Mouse (Mus musculus) layer of hippocampus, postnatal 36 days (tissue): ENCODE measurements around the gene Slc36a2. TPM values are rescaled to one million over a fixed set of nuclear protein-coding genes. Genes with fewer than 3 reads are reported as not detected.

Experiments used
- DNase-seq, 2 experiments: peaks; one replicate each; pipeline ENCODE4 v3.0.0; 2022
- total RNA-seq, 2 experiments: library from RNA; stranded (reverse); gene quantifications; 2 replicates each; pipeline ENCODE4 v1.2.3; 2021

The Slc36a2 gene
- total RNA-seq: under 1 TPM in 1 of 2 experiments, not detected in 1; 0.15 TPM

DNA sequence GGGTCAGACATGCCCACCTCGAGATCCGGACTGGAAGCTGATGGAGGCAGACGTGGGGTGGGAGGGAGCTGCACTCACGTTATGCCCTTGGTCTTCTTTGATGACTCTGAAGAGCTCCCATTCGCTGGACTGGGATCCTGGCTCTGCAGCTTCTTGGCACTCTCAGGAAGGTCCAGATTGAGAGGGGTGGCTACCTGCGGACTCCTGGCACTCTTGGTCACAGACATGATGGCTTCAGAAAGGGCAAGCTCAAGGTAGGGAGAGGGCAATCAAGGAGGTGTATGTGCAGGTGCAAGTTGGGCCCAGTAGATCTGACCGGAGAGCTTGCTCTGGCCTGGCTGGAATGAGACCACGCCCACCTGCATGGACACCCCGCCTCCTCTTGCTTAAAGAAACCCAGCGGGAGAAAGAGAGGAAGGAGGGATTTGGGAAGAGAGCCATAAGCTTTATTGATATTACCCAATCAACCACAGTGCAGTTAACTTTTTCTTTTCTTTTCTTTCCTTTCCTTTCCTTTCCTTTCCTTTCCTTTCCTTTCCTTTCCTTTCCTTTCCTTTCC is at the start of gene Slc36a2:
TSS of gene Slc36a2 (minus strand) at position 345 of the 559 bp plus-strand sequence.
- DNase-seq: no peak

DNA sequence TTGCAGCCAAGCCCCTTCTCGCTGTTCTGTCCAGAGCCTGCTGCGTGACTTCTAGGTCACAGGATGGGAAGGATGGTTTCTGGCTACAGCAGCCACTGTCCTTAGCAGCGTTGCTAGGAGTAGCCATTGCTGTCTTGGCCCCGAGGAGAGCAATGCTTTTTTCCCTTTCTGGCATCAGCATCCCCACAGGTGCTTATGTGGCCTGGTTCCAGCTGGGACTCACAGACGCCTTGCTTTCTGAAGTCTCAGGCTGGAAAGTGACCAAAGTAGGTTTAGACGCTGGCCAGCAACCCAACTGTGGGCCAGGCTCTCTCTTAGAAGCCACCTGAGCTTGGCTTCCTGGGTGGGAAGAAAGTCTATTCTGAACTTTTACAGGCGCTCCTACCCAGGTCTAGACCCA is 49.4 kb upstream of the Slc36a2 start:
- DNase-seq: no peak

DNA sequence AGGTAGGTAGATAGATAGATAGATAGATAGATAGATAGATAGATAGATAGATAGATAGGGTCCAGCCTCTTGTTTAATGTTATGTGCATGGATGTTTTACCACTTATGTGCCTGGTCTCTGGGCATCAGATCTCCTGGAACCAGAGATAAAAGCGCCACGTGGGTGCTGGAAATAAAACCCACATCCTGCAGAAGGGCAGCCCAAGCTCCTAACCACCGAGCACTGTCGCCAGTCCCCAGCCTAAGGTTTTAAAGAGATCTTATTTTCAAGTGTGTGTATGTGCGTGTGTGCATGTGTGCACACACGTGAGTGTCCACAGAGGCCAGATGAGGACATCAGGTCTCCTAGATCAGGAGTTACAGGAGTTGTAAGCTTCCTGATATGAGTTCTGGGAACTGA is 46.2 kb upstream of the Slc36a2 start:
- no peak for DNase-seq

DNA sequence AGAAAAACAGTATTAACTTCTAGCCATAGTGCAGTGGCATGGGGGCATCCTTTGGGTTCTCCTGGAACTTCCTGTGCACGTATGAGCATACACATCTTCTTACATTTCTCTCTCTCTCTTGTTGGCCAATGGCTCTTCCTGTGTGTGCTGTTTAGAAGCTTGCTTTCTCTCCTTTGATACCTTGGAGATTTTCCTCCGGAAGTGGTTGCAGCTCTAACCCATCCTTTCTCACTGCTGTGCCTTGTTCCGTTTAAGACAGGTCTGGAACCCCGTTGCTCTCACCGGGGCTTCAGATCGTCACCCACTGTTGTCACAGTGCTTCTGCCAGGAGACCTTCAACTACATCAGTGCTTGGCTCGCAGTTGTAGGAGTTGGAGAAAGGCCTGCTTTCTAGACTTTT is 36.4 kb upstream of the Slc36a2 start:
- no peak for DNase-seq

DNA sequence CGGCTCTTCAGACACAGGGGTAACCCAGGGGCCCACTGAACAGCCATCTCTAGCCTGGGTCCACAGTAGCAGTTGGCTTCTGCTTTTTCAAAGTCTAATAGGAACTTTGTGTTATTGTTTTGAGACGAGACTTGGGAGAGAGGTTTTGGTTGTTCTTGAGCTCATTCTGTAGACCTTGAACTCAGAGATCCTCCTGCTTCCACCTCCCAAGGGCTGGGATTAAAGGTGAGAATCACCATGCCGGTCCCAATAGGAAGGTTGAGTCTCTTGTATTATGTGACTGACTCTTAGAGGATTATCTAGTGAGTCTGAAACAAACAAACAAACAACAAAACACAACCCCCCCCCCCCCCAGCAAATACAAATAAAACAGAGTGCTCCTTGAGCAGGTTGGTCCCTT is 33.6 kb upstream of the Slc36a2 start:
- no peak for DNase-seq

DNA sequence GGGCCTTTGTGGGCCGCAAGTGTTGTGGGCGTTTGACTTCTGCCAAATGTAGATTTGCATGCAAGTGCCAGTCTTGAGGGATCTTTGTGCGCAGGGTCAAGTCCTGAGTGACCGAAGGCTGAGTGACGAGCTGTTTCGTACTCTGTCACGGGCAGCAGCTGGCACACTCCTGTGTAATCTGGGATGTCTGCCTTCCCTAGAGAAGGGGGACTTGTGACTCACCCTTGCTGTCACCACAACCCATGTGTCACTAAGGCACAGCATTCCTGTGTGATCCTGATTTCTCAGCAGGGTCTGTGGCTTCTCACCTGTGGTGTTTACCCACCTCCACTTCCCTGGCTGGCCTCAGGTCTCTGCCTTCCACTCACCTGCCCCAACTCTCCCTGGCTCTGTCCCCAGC is 33.0 kb upstream of the Slc36a2 start:
- DNase-seq: no peak

DNA sequence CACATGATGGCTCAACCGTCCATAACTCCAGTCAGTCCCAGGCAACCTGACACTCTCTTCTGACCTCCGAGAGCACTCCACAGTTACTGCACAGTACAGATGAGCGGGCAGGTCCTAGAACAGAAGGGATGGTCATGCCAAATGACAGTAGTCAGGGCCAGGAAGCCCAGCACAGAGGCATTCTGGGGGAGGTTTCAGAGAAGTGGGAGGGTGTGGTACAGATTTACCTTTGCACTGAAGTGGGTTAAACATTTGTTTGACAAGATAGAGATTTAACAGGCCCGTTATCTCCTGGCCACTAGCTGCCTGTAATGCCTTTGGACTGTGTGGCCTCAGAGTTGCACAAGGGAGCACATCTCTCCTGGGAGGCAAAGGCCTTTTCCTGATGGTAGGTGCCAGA is 32.5 kb upstream of the Slc36a2 start:
- DNase-seq: no peak

DNA sequence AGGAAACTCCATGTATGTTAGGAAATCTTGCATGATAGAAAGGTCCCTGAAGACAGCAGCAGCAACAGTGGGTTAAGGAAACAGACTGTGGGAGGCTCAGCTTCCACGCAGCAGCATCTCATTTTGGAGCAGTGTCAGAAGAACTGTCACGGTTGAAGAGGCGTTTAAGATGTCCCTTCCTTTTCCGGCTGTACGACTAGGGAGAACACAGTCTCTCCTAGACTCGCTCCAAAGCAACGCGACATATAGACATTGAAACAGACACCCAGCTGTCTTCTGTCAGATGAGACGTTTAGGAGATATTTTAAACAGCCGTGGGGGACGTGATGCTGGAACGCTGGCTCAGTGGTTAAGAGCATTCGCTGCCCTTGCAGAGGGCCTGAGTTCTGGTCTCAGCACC is 32.0 kb upstream of the Slc36a2 start:
- peak in 1 of 2 experiments; percentile 18 for DNase-seq

DNA sequence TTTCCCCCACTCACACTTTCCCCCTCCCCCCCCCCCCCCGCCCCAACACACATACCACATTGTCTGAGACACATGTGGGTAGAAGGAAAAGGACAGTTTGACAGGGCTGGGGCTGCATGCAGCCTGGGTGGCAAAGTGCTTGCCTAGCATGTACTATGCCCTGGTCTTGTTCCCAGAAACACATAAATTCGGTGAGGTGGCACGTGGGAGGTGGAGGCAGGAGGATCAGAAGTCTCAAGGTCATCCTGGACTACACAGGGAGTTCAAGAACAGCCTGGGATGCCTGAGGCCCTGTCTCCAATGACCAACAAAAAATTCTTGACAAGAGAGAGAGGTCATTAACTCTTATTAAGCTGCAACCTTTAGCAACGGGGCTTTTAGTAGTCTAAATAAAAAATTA is 31.2 kb upstream of the Slc36a2 start:
- DNase-seq: no peak

DNA sequence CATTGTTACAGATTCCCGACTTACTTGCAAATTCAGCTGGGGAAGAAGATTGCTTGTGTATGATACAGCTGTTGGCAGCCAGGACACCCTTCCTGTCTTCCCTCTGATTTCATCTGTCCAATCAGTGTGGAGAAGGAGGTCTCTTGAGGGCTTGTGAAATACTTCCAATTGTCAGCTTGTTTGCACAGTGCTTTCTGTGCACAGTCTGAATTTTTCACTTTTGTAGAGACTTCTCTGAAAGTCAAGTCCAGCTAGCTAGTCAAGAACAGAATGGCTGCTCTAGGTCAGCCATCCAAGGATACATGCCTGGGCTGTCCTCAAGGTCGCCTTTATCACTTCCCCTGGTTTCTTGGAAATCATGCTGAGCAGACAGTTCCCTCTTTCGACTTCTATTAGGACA is 30.1 kb upstream of the Slc36a2 start:
- DNase-seq: no peak

DNA sequence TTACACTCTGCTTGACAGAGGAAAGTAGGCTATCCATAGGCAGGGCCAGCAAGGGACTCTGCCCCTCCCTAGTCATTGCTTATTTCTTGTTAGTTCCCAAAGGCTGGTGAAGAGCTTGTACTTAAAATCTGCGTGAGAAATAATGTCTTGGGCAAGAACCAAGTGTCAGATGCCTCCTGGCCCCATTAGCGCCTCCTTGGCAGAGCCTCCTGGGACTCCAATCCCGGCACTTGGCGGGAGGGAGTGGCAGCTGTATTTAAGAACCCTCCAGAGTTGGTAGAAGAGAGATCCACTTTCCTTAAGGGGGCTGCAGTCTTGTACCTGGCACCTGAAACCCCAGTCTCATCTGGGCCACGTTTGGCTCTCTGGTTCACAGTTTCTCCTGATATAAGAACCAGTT is 29.3 kb upstream of the Slc36a2 start:
- no peak for DNase-seq

DNA sequence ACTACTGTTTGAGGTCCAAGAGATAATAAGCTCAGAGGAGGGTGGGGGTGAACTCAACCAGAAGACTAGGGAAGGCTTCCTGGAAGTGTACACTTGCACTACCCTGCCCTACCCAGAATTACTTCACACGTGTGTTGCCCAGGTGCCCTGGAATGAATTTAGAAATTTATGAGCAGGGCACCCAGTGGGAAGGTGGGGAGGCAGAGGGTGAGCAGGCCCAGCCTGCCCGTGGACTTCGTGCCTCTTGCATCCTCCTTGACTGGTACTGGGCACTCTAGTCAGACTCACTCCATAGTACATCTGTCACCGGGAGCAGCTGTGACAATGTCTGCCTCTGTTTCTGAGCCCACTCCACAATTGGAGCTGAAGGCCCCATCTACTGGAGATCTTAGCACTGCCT is 28.6 kb upstream of the Slc36a2 start:
- DNase-seq: no peak

DNA sequence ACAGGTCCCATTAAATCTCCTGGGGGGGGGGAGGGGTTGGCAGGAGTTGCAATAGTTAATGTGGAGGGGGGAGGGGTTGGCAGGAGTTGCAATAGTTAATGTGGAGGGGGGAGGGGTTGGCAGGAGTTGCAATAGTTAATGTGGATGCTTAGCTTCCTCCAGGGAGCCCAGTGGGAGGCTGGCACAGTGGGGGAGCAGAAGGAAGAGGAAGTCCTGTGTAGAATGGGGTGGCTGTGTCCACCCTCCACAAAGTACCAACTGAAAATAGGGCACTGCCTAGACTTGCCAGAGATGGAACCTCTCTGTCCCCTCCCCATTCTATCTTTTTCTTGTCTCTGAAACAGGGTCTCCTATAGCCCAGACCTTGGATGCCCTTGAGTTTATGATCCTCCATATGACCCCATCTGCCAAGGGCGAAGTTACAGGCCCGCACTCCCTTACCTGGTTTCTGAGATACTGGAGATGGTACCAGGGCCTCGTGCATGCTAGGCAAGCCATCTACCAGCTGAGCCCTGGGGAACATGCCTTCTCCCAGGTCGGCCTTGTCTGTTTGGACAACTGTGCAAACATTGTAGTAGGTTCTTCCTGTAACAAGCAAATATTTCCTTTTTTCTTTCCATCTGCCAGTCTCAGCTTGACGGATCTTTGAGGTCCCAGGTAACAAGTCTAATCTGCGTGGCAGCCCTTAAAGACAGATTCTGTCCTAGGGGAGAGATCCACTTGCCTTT is 24.9 kb upstream of the Slc36a2 start:
- DNase-seq: no peak

DNA sequence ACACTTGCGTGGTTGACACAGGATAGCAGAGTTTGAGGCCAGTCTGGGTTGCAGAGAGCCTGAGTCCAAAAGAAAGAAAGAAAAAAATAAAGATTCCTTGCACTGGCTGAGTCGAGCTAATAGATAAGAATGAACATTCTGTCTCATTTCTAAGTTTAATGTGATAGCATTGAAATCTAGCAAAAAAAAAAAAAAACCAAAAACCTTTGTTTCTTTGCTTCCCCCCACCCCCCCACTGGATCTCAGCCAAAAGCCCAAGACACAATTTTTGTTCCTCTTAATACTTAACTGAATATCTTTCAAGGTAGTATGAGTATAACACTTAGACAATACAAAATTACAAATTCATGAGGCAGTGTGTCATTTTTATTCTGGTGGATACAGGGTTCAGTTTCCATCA is 24.2 kb upstream of the Slc36a2 start:
- no peak for DNase-seq

DNA sequence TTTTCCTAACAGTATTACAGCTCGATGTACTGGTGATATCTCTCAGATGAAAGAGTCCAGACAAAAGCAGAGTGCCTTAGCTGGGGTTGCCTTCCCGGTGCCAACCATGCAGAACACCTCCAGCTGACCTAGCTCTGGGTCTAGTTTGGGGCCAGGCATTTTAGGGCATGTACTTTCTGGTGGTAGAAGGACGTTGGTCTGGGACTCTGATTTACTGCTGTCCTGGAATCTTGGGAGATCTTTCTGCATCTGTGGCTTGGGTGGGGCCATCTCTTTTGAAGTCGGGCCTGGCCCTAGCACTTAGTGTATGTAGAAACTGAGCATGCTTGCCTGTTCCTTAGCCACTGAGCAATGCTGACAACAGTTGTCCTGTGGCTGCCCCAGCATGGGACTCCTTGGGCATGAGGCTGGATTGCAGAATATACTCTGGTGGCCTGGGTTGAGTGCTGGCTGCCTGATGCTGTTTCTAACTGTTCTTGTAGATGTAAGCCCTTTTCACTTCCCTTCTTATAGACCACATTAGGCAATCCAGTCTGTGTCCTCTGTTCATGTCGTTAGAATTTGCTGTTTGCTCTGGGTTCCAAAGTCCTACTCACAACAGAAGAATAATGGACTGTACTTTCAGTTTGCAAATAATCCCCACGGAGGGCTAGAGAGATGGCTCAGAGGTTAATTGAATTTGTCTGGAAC is 23.3 kb upstream of the Slc36a2 start:
- no peak for DNase-seq

DNA sequence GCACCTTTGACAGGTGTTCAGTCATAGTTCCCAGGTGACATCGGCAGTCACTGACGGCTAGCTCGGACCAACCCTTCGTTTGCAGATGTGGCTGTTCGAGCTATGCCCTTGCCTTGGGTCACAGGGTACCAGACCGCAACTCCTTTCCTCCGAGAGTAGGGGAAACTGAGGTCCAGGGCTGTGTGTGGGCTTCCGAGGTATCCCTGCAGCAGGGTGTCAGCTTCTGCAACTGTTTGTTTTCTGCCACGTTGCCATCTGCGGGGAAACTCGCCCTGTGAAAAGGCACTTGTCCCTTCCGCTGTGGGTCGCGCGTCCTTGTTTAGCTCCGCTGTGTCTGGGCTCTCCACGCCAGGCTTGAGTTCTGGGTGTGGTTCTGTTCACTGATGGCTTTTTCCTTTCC is 19.7 kb upstream of the Slc36a2 start:
- DNase-seq: peak; percentile 26 to 28

DNA sequence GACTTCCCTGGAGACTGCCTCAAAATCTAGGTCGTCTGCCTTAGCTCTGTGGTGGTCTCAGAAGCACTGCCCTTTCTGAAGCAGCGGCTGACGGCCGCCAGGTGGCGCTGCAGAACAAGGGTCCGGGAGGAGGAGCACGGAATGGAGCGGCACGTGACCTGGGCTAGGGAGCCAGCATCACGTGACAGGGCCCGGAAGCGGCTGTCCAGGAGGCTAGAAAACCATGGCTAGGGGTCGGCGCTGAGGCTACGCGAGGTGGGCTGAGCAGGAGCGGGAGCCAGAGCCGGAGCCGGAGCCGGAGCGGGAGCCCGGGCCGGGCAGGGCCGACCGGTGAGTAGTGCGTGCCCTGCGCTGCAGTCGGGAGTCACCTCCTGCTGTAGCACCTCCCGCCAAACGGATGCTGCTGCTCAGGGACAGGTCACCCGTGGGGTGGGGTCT is 19.3 kb upstream of the Slc36a2 start, which contains the start of gene Slc36a1:
TSS of gene Slc36a1 (plus strand) at position 192 of the 438 bp plus-strand sequence.
- peak; percentile 93 for DNase-seq

DNA sequence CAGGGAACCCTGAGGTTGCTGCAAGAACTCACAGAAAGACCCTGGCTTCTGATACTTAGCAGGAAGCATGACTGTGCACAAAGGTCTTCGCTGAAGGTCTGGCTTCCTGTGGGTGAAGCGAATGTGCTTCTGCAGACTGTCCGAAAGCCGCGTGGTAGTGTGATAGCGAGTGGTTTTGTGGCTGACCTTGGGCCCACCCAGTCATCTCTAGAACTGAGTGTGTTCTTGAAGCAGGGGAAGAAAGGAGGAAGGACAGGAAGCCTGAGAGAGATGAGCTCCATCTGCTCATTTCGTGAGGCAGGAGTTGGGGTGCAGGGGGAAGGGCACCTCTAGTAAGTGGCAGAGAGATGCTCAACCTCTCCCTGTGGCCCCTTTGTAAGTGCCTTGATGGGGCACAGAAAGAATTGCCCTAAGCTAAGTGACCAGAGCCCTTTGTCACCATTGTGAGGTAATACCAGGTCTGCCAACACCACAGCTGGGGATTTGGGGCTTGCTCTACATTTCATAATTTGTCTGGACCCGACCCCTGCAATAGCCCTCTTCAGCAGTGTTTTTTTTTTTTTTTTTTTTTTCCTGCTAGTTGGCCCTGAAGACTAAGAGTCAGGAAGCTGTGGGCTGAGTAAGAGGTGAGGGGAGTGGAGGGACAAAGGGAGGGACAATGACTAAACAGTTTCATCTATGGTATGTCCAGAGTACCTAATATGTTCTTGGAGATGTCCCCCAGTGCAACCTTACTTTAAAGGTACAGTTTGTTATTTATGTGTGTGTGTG is 13.0 kb upstream of the Slc36a2 start:
- no peak for DNase-seq

DNA sequence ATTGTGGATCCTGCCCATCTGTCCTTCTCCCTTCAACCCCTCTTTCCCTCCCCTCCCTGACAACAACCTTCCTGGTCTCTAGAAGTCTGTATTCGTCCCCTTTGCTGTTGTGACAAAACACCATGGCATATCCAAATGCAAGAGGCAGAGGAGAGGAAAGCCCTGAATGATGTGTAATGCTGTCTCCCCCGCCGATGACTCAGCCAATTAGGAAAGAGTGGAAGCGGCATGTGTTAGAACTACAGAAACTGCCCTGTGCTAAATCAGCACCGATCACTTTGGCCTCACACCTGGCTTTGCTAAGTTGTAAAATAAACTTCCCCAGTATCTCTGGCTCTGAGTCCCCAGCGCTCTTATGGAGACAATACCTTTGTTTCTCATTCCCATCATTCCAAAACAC is 12.2 kb upstream of the Slc36a2 start:
- DNase-seq: no peak

DNA sequence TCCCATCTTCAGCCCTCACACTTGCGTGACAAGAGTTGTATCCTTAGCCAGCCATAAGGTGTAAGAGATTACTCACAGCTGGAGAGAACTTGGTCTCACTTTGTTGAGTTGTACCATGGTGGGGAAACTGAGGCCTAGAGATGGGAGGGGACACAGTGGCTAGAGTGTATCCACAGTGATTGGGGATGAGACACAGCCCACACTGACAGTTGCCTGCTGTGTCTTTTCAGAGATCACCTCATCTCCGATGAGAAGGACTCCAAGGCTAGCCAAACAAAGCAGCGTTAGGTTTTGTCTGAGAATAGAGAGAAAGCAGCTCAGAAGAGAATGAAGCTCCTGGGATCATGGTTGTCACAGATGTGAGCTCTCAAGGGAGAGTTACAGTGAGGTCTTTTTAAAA is 5.3 kb upstream of the Slc36a2 start:
- DNase-seq: no peak

DNA sequence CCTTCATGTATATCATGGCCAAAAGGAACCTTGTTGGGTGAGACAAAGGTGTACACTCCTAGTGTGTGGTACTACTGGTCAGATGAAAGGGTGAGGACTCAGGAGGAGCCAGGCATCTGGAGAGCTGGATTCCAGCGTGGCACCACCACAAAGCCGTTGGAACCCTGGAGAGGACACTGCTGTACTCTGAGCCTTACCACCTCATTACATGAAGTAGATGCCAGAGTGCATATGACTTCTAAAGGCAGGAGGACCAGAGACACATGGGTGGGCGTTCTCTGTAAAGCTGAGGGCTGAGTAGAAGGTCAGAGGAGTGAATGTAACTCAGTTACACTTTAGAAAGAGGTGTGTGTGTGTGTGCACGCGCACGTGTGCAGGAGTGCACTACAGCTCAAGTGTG is 2.9 kb upstream of the Slc36a2 start:
- DNase-seq: no peak

DNA sequence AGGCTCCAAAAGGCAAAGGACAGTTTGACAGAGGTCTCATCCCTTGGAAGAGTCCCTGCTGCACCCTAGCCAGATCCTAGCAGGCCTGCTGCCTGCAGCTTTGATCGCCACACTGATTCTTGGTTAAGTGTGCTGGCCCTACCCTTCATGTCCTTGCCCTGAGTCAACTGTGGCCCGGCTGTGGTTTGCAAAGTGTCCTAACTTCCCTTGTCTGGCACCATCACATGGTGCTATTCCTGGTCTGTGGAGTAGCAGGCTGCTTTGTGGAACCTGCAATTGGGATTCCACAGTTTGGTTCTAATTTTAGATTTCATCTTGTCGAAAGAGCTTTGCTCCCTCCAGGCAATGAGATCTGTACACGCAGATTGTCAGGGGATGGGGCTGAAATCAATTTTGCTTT is 2.4 kb upstream of the Slc36a2 start:
- DNase-seq: no peak

DNA sequence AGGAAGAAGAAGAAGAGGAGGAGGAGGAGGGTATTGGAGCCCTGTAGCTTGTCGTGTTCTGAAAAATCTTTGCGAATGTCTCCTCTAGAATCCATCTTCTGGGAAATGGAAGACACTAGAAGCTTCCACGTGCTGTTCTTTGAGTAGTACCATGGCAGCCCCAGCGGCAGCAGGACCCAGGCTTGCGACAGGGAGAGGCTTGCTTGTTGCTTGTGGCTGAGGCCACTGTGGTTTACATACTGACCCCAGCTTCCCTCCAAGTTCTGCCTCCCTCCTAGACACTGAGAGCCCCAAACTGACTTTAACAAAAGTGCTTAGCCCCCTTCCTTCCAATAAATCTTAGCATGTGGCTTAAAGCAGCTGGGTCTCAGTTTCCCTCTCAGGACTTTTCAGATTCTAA is 631 bp downstream of the Slc36a2 start:
- no peak for DNase-seq
